Mouse (Mus musculus) midbrain, embryonic 15.5 days (tissue): ENCODE results near the gene Bend6. TPM values are rescaled to one million over a fixed set of nuclear protein-coding genes. Genes with fewer than 3 reads are reported as not detected.

Experiments used
- ATAC-seq: fragments of 200-750 bp; cut with Nextera tagmentation; replicated peaks from 2 replicates; pipeline ENCODE4 v1.8.0; 2017; ENCODE audit warnings: moderate TSS enrichment
- H3K27ac ChIP-seq: fragments of 300-500 bp; sonication (generic); 2 replicates; pipeline ENCODE4 v1.5.1; 2015; ENCODE audit warnings: mild to moderate bottlenecking, inconsistent platforms
- H3K27me3 ChIP-seq: fragments of 300-500 bp; sonication (generic); replicated peaks from 2 replicates; pipeline ENCODE4 v1.6.1; 2015; ENCODE audit warnings: inconsistent platforms
- H3K36me3 ChIP-seq: fragments of 300-500 bp; sonication (generic); replicated peaks from 2 replicates; pipeline ENCODE4 v1.6.1; 2015; ENCODE audit warnings: inconsistent platforms
- H3K4me1 ChIP-seq: fragments of 300-500 bp; sonication (generic); 2 replicates; pipeline ENCODE4 v1.6.1; 2015; ENCODE audit warnings: inconsistent platforms
- H3K4me2 ChIP-seq: fragments of 300-500 bp; sonication (generic); 2 replicates; pipeline ENCODE4 v1.6.1; 2015; ENCODE audit warnings: inconsistent platforms, mild to moderate bottlenecking, moderate library complexity
- H3K4me3 ChIP-seq: fragments of 300-500 bp; sonication (generic); 2 replicates; pipeline ENCODE4 v1.5.1; 2015; ENCODE audit warnings: mild to moderate bottlenecking, inconsistent platforms
- H3K9ac ChIP-seq: fragments of 300-500 bp; sonication (generic); 2 replicates; pipeline ENCODE4 v1.6.1; 2015; ENCODE audit warnings: mild to moderate bottlenecking, inconsistent platforms
- H3K9me3 ChIP-seq: fragments of 300-500 bp; sonication (generic); 2 replicates; pipeline ENCODE4 v1.6.1; 2016; ENCODE audit warnings: inconsistent platforms
- WGBS: fragments of 180-500 bp; shearing (Covaris S2); methylation state at CpG from one replicate; pipeline ENCODE4 v1.1.7; 2015; ENCODE audit warnings: mixed read lengths; 5-methylcytosine and 5-hydroxymethylcytosine counted together
- polyA plus RNA-seq: library from polyadenylated mRNA; unstranded; fragments of >200 nt; fragmentation: Nextera tagmentation; extraction: Ambion mirVana; gene quantifications from 2 replicates; pipeline ENCODE4 v1.2.1, GENCODE M21; 2015

Gene Bend6
- polyA plus RNA-seq, 1 experiment from 2014 or later = 48.4 TPM

- H3K4me3 ChIP-seq = no peak overlapping the region
- H3K36me3 ChIP-seq = no peaks in the 10 kb centered on the region
- H3K9me3 ChIP-seq = no peaks in the 10 kb centered on the region
- H3K4me2 ChIP-seq = no peak overlapping the region
- no peak overlapping the region for H3K9ac ChIP-seq
- peaks cover 5% of the 10 kb centered on the region; the same call in 1 of the 2 replicates for H3K4me1 ChIP-seq
- 56% methylated on average over 14 of the region's 14 CpGs for WGBS
- no peaks in the 10 kb centered on the region for H3K27me3 ChIP-seq
- peak overlapping the region; percentile 45 for H3K27ac ChIP-seq
- ATAC-seq = peak; percentile 78
Measured at GRCm38 (mm10) chr1:33932845-33933499, 25.4 kb upstream of the Bend6 start.

GRCm38 (mm10) chr1:33932196-33932595 lies 24.6 kb upstream of the Bend6 start:
- H3K4me2 ChIP-seq = no peak overlapping the region
- no peak overlapping the region for H3K27ac ChIP-seq
- H3K36me3 ChIP-seq = no peaks in the 10 kb centered on the region
- no peak for ATAC-seq
- WGBS = 74% methylated on average over 3 of the region's 3 CpGs
- H3K4me1 ChIP-seq = peaks cover 5% of the 10 kb centered on the region; the same call in 1 of the 2 replicates
- no peaks in the 10 kb centered on the region for H3K27me3 ChIP-seq
- no peaks in the 10 kb centered on the region for H3K9me3 ChIP-seq
- H3K4me3 ChIP-seq = no peak overlapping the region
- H3K9ac ChIP-seq = no peak overlapping the region

GRCm38 (mm10) chr1:33931791-33932190 lies 24.2 kb upstream of the Bend6 start:
- Histone ChIP-seq H3K4me3 (no peak overlapping the region), H3K9ac (no peak overlapping the region), H3K27me3 (no peaks in the 10 kb centered on the region), H3K4me1 (peaks cover 5% of the 10 kb centered on the region; the same call in 1 of the 2 replicates), H3K27ac (no peak overlapping the region), H3K36me3 (no peaks in the 10 kb centered on the region), H3K4me2 (no peak overlapping the region), H3K9me3 (no peaks in the 10 kb centered on the region)
- ATAC-seq = no peak
- 42% methylated on average over 8 of the region's 8 CpGs for WGBS

GRCm38 (mm10) chr1:33927466-33927865 lies 19.9 kb upstream of the Bend6 start:
- 94% methylated on average over 7 of the region's 7 CpGs for WGBS
- ATAC-seq = no peak
- no peak overlapping the region for H3K4me3 ChIP-seq
- H3K9me3 ChIP-seq = no peaks in the 10 kb centered on the region
- H3K4me1 ChIP-seq = no peaks in the 10 kb centered on the region
- H3K27me3 ChIP-seq = no peaks in the 10 kb centered on the region
- no peak overlapping the region for H3K27ac ChIP-seq
- H3K9ac ChIP-seq = no peak overlapping the region
- no peak overlapping the region for H3K4me2 ChIP-seq
- H3K36me3 ChIP-seq = no peaks in the 10 kb centered on the region

- H3K4me3 ChIP-seq = no peak overlapping the region
- no peak overlapping the region for H3K9ac ChIP-seq
- H3K27me3 ChIP-seq = no peaks in the 10 kb centered on the region
- 82% methylated on average over 3 of the region's 3 CpGs for WGBS
- no peaks in the 10 kb centered on the region for H3K9me3 ChIP-seq
- no peak overlapping the region for H3K4me2 ChIP-seq
- H3K36me3 ChIP-seq = 0 out of 2 replicates have a peak, but pooled peaks cover 3% of the 10 kb centered on the region
- no peak overlapping the region for H3K27ac ChIP-seq
- no peaks in the 10 kb centered on the region for H3K4me1 ChIP-seq
- no peak for ATAC-seq
Measured at GRCm38 (mm10) chr1:33925283-33925682, 17.7 kb upstream of the Bend6 start.

GRCm38 (mm10) chr1:33922975-33923374 lies 15.4 kb upstream of the Bend6 start:
- H3K4me1 ChIP-seq = no peaks in the 10 kb centered on the region
- no peaks in the 10 kb centered on the region for H3K27me3 ChIP-seq
- no peak overlapping the region for H3K4me3 ChIP-seq
- H3K27ac ChIP-seq = no peak overlapping the region
- H3K36me3 ChIP-seq = 0 out of 2 replicates have a peak, but pooled peaks cover 3% of the 10 kb centered on the region
- no peak overlapping the region for H3K9ac ChIP-seq
- 72% methylated on average over 7 of the region's 7 CpGs for WGBS
- H3K9me3 ChIP-seq = no peaks in the 10 kb centered on the region
- no peak for ATAC-seq
- no peak overlapping the region for H3K4me2 ChIP-seq

GRCm38 (mm10) chr1:33916554-33916953 lies 8.9 kb upstream of the Bend6 start:
- H3K27ac ChIP-seq = no peak overlapping the region
- no peak overlapping the region for H3K4me2 ChIP-seq
- 97% methylated on average over 5 of the region's 5 CpGs for WGBS
- no peak overlapping the region for H3K4me3 ChIP-seq
- no peak overlapping the region for H3K9ac ChIP-seq
- no peaks in the 10 kb centered on the region for H3K27me3 ChIP-seq
- H3K4me1 ChIP-seq = no peaks in the 10 kb centered on the region
- peaks cover 6% of the 10 kb centered on the region; the same call in 1 of the 2 replicates for H3K36me3 ChIP-seq
- H3K9me3 ChIP-seq = no peaks in the 10 kb centered on the region
- ATAC-seq = no peak

GRCm38 (mm10) chr1:33911589-33911988 lies 4.0 kb upstream of the Bend6 start:
- Histone ChIP-seq H3K4me2 (no peak overlapping the region), H3K27me3 (no peaks in the 10 kb centered on the region; the same call in 1 of the 2 replicates), H3K27ac (no peak overlapping the region), H3K4me1 (peaks cover 23% of the 10 kb centered on the region), H3K36me3 (peaks cover 2% of the 10 kb centered on the region; the same call in 1 of the 2 replicates), H3K9me3 (no peaks in the 10 kb centered on the region), H3K9ac (no peak overlapping the region), H3K4me3 (no peak overlapping the region)
- no peak for ATAC-seq
- WGBS = 71% methylated on average over 8 of the region's 8 CpGs

- Histone ChIP-seq H3K4me3 (peak within 1 kb of the TSS; percentile 81), H3K4me2 (peak within 1 kb of the TSS; percentile 81), H3K9me3 (no peaks in the 10 kb centered on the region), H3K9ac (peak within 1 kb of the TSS; percentile 64), H3K36me3 (no peaks in the 10 kb centered on the region), H3K27me3 (no peaks in the 10 kb centered on the region; the same call in 1 of the 2 replicates), H3K27ac (peak within 1 kb of the TSS; percentile 95), H3K4me1 (peaks cover 32% of the 10 kb centered on the region)
- ATAC-seq = no peak
- 4% methylated on average over 43 of the region's 44 CpGs for WGBS
Measured at GRCm38 (mm10) chr1:33908191-33908962, 761 bp upstream of the Bend6 start, which contains the start of gene Dst. Gene Dst, plus strand, starts transcription at chr1:33908225.

- no peaks in the 10 kb centered on the region; the same call in 1 of the 2 replicates for H3K27me3 ChIP-seq
- peak; percentile 53 for ATAC-seq
- H3K4me1 ChIP-seq = peaks cover 32% of the 10 kb centered on the region
- WGBS = under 1% methylated on average over 20 of the region's 20 CpGs
- peak overlapping the region; percentile 81 for H3K4me2 ChIP-seq
- peak overlapping the region; percentile 64 for H3K9ac ChIP-seq
- H3K27ac ChIP-seq = peak overlapping the region; percentile 95
- H3K36me3 ChIP-seq = no peaks in the 10 kb centered on the region
- H3K4me3 ChIP-seq = peak overlapping the region; percentile 81
- no peaks in the 10 kb centered on the region for H3K9me3 ChIP-seq
Measured at GRCm38 (mm10) chr1:33906927-33907326, 689 bp downstream of the Bend6 start.

- H3K4me3 ChIP-seq = peak overlapping the region; percentile 81
- ATAC-seq = no peak
- H3K36me3 ChIP-seq = no peaks in the 10 kb centered on the region
- H3K9ac ChIP-seq = no peak overlapping the region
- H3K4me1 ChIP-seq = peaks cover 32% of the 10 kb centered on the region
- WGBS = 33% methylated on average over 10 of the region's 10 CpGs
- H3K27me3 ChIP-seq = no peaks in the 10 kb centered on the region; the same call in 1 of the 2 replicates
- H3K27ac ChIP-seq = no peak overlapping the region
- H3K4me2 ChIP-seq = peak overlapping the region; percentile 81
- H3K9me3 ChIP-seq = no peaks in the 10 kb centered on the region
Measured at GRCm38 (mm10) chr1:33906216-33906615, 1.4 kb downstream of the Bend6 start.

GRCm38 (mm10) chr1:33903587-33903986 lies 4.0 kb downstream of the Bend6 start:
- Histone ChIP-seq H3K36me3 (no peaks in the 10 kb centered on the region), H3K27ac (no peak overlapping the region), H3K9me3 (no peaks in the 10 kb centered on the region), H3K4me1 (peaks cover 12% of the 10 kb centered on the region), H3K9ac (no peak overlapping the region), H3K4me2 (no peak overlapping the region), H3K27me3 (no peaks in the 10 kb centered on the region), H3K4me3 (no peak overlapping the region)
- no peak for ATAC-seq
- WGBS = 32% methylated on average over 9 of the region's 9 CpGs
